Mouse (Mus musculus): ENCODE results near the gene Farp1.

GRCm38 (mm10) chr14:121214636-121215257 is 179.7 kb downstream of the Farp1 start:
- no peak for TF ChIP-seq MAX (IDR thresholded peaks at IDR 0.05)
- TF ChIP-seq USF1 (IDR thresholded peaks at IDR 0.05; ENCODE audit: low read depth), result no peak
- no peak for TF ChIP-seq CTCF (IDR thresholded peaks at IDR 0.05; ENCODE audit: control insufficient read depth, insufficient read depth, insufficient read length)
- TF ChIP-seq CEBPB (IDR thresholded peaks at IDR 0.05; ENCODE audit: low read depth), result no peak
- TF ChIP-seq MYOG (IDR thresholded peaks at IDR 0.05; ENCODE audit: control insufficient read depth, extremely low read depth, insufficient read length), result no peak
